In genomic region chr14:49782715-49783531, GRCm38 (mm10) we compare ENCODE assay signal across 8 mouse cellular contexts. TPM values are rescaled to one million over a fixed set of nuclear protein-coding genes. Genes with fewer than 3 reads are reported as not detected.
A peak's percentile ranks its signal among the peaks of the same experiment; 100 is the strongest.
DNase-seq lines count a peak whose midpoint lies in the region; ATAC-seq and TF ChIP-seq lines count a peak whose summit lies in the region.

Gene Armh4, minus strand, starts transcription at chr14:49783383.

- peaks cover 10% of the 10 kb centered on the region for H3K4me1 ChIP-seq in hindbrain, embryonic 10.5 days (replicated peaks)
- H3K4me1 ChIP-seq in liver, postnatal 0 days (ENCODE audit: insufficient read depth): peaks cover 6% of the 10 kb centered on the region; the same call in 1 of the 2 replicates

- peak; percentile 91 for DNase-seq in ES-CJ7 (ENCODE audit: low read depth, low spot score)
- DNase-seq in cerebellum, postnatal 10 days: peak; percentile 88 to 90
- DNase-seq in frontal cortex, postnatal 10 days (ENCODE audit: low spot score in 2 of 2): peak; percentile 80 to 81
- peak; percentile 87 for DNase-seq in hindbrain, embryonic 10.5 days (ENCODE audit: low spot score)
- peak; percentile 84 to 85 for DNase-seq in layer of hippocampus, adult 8-10 months (ENCODE audit: low spot score in 2 of 2)
- peak; percentile 24 for DNase-seq in liver, postnatal 0 days
- peak; percentile 40 for DNase-seq in ovary, adult 18-20 months (ENCODE audit: low spot score)
- peak; percentile 79 for DNase-seq in yolk sac, embryonic 10.5 days (ENCODE audit: low spot score)

- no peaks in the 10 kb centered on the region for H3K9me3 ChIP-seq in hindbrain, embryonic 10.5 days
- H3K9me3 ChIP-seq in liver, postnatal 0 days (ENCODE audit: low read length): no peaks in the 10 kb centered on the region

- peak within 1 kb of the TSS; percentile 59 for H3K4me2 ChIP-seq in liver, postnatal 0 days (ENCODE audit: low read depth, low read length)

- H3K27me3 ChIP-seq in hindbrain, embryonic 10.5 days (ENCODE audit: insufficient read depth, poor library complexity, severe bottlenecking): peaks cover 7% of the 10 kb centered on the region
- 0 out of 2 replicates have a peak, but pooled peaks cover 3% of the 10 kb centered on the region for H3K27me3 ChIP-seq in liver, postnatal 0 days (ENCODE audit: insufficient read depth, low read length)

- no peak for TF ChIP-seq CTCF in liver, postnatal 0 days (IDR thresholded peaks at IDR 0.05; ENCODE audit: low read depth)

- H3K9ac ChIP-seq in liver, postnatal 0 days (replicated peaks): no peak within 1 kb of the TSS

- TF ChIP-seq EP300 in liver, postnatal 0 days (IDR thresholded peaks at IDR 0.05; ENCODE audit: low read depth): no peak

- H3K4me3 ChIP-seq in hindbrain, embryonic 10.5 days: peak within 1 kb of the TSS; percentile 76
- H3K4me3 ChIP-seq in liver, postnatal 0 days (ENCODE audit: low read depth, low read length): peak within 1 kb of the TSS; percentile 19; the same call in 1 of the 2 replicates

- no peaks in the 10 kb centered on the region for H3K36me3 ChIP-seq in hindbrain, embryonic 10.5 days
- no peaks in the 10 kb centered on the region for H3K36me3 ChIP-seq in liver, postnatal 0 days (replicated peaks; ENCODE audit: insufficient read depth, low read length)

- WGBS in hindbrain, embryonic 10.5 days: 1% methylated on average over 24 of the region's 24 CpGs
- WGBS in liver, postnatal 0 days (ENCODE audit: insufficient replicate concordance): 3% methylated on average over 24 of the region's 24 CpGs

- peak within 1 kb of the TSS; percentile 88 for H3K27ac ChIP-seq in hindbrain, embryonic 10.5 days
- H3K27ac ChIP-seq in liver, postnatal 0 days (ENCODE audit: low read depth): no peak within 1 kb of the TSS

- peak; percentile 76 for ATAC-seq in liver, postnatal 0 days

RNA-seq across cellular contexts. Expression of gene Armh4, which starts in this region (rescaled TPM):
- 37.7 and 39.5 TPM in 2 replicates for polyA plus RNA-seq in hindbrain, embryonic 10.5 days (2016; fragmentation: Nextera tagmentation; extraction: Ambion mirVana)
- 10 to 100 TPM; 27.6 to 33.0 (median 30.0) TPM for total RNA-seq in layer of hippocampus, adult 8-10 months (2022)
- polyA plus RNA-seq in liver, postnatal 0 days (2015; fragmentation: Nextera tagmentation; extraction: Ambion mirVana): 0.18 and 0.32 TPM in 2 replicates

Comparison
In these comparisons a context has a peak if more than half of its experiments do, and no peak if none do; other contexts are left out.
1. RNA of gene Armh4 (polyA plus RNA-seq): 37.7 to 39.5 TPM in hindbrain, embryonic 10.5 days; 0.18 to 0.32 TPM in liver, postnatal 0 days; every median in the first group is over 10 times any median in the second.
2. Peak in DNase-seq, ATAC-seq, H3K4me3 ChIP-seq and H3K4me2 ChIP-seq in liver, postnatal 0 days; RNA of the gene not detected or under 1 TPM.
3. DNase-seq: peak in every context shown above with its lines; median percentile 91 in ES-CJ7; 89 in cerebellum, postnatal 10 days; 87 in hindbrain, embryonic 10.5 days; 84 in layer of hippocampus, adult 8-10 months; 80 in frontal cortex, postnatal 10 days; 79 in yolk sac, embryonic 10.5 days; 40 in ovary, adult 18-20 months; 24 in liver, postnatal 0 days.